Mouse (Mus musculus) forebrain, embryonic 14.5 days (tissue): ENCODE results near the gene Gm49383. TPM values are rescaled to one million over a fixed set of nuclear protein-coding genes. Genes with fewer than 3 reads are reported as not detected.
"Not testable (repeated sequence)": the region's sequence is repeated elsewhere in the genome, so short reads cannot be mapped to it uniquely, and the experiment has no call there.

ENCODE experiments used
- ATAC-seq: fragments of 200-750 bp; cut with Nextera tagmentation; 2 replicates; pipeline ENCODE4 v1.8.0; 2017; ENCODE audit warnings: mild to moderate bottlenecking, moderate library complexity
- DNase-seq: peaks from one replicate; pipeline ENCODE4 v3.0.0-alpha.2; 2015; ENCODE audit warnings: low spot score
- H3K27ac ChIP-seq: fragments of 300-500 bp; sonication (generic); 2 replicates; pipeline ENCODE4 v1.5.1; 2014; ENCODE audit warnings: low read depth, mild to moderate bottlenecking, control low read depth, low read length, moderate library complexity
- H3K27me3 ChIP-seq: fragments of 300-500 bp; sonication (generic); replicated peaks from 2 replicates; pipeline ENCODE4 v1.6.1; 2014; ENCODE audit warnings: low read length, control low read depth, mixed read lengths; ENCODE audit not compliant: control insufficient read depth, insufficient read depth
- H3K36me3 ChIP-seq: fragments of 300-500 bp; sonication (generic); 2 replicates; pipeline ENCODE4 v1.6.1; 2014; ENCODE audit warnings: low read length, control low read depth; ENCODE audit not compliant: control insufficient read depth, insufficient read depth
- H3K4me1 ChIP-seq: fragments of 300-500 bp; sonication (generic); 2 replicates; pipeline ENCODE4 v1.6.1; 2014; ENCODE audit warnings: antibody characterized with exemption, low read length, control low read depth; ENCODE audit not compliant: control insufficient read depth, insufficient read depth
- H3K4me2 ChIP-seq: fragments of 300-500 bp; sonication (generic); 2 replicates; pipeline ENCODE4 v1.6.1; 2014; ENCODE audit warnings: mild to moderate bottlenecking, control low read depth, low read length
- H3K4me3 ChIP-seq: fragments of 300-500 bp; sonication (generic); 2 replicates; pipeline ENCODE4 v1.5.1; 2014; ENCODE audit warnings: low read depth, low read length, control low read depth
- H3K9ac ChIP-seq: fragments of 300-500 bp; sonication (generic); 2 replicates; pipeline ENCODE4 v1.6.1; 2014; ENCODE audit warnings: mild to moderate bottlenecking, low read length, control low read depth, moderate library complexity
- H3K9me3 ChIP-seq: fragments of 300-500 bp; sonication (generic); replicated peaks from 2 replicates; pipeline ENCODE4 v1.6.1; 2016; ENCODE audit warnings: low read length, control low read depth, mixed read lengths; ENCODE audit not compliant: control insufficient read depth
- WGBS: fragments of 180-500 bp; shearing (Covaris S2); extraction: QIAGEN DNeasy Blood & Tissue Kit; methylation state at CpG from one replicate; pipeline ENCODE4 v1.1.7; 2014; 5-methylcytosine and 5-hydroxymethylcytosine counted together
- polyA plus RNA-seq: library from polyadenylated mRNA; unstranded; fragments of >200 nt; fragmentation: Nextera tagmentation; extraction: Ambion mirVana; gene quantifications from 2 replicates; pipeline ENCODE4 v1.2.1, GENCODE M21; 2014

Gene Gm49383
- polyA plus RNA-seq, 1 experiment from 2014 or later: 26.1 TPM

DNA sequence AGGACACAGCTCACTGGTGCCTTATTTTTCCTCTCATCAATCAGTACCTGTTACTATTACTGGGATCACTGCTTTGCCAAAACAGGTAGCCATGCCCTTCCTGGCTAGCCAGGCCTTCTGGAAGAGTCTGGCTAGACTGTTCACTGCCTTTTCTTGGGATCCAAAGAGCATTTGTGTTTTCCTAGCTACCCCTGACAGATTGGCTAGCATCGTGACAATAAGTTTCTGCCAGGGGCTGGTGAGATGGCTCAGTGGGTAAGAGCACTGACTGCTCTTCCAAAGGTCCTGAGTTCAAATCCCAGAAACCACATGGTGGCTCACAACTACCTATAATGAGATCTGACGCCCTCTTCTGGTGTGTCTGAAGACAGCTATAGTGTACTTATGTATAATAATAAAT lies 36.2 kb downstream of the Gm49383 start:
- not testable (repeated sequence) for H3K4me2 ChIP-seq, DNase-seq, ATAC-seq, H3K9me3 ChIP-seq, H3K27me3 ChIP-seq, H3K4me1 ChIP-seq, H3K4me3 ChIP-seq, H3K9ac ChIP-seq, H3K27ac ChIP-seq
- 83% methylated on average over 2 of the region's 2 CpGs for WGBS
- peaks cover 19% of the 10 kb centered on the region for H3K36me3 ChIP-seq

DNA sequence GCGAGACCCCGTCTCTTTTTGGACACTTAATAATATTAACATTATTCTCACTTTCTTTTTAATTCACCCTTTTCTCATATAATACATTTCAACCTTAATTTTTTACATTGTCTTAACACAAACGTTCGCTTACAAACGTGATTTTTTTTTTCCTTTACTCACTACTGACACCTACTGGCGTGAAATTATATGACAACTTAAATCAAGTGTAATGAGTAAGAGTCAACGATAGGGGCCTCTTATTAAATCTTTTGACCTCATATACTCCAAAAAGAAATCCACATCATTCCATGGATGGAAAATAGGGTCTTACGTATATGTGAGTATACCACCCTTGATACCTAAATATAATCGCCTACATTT lies 37.3 kb downstream of the Gm49383 start:
- ATAC-seq (0 out of 2 replicates have a peak, but pooled peaks have one; percentile 4), DNase-seq (peak; percentile 82)
- H3K4me1 ChIP-seq: peaks cover 5% of the 10 kb centered on the region
- peaks cover 21% of the 10 kb centered on the region for H3K36me3 ChIP-seq
- H3K9me3 ChIP-seq: no peaks in the 10 kb centered on the region
- no peak overlapping the region for H3K27ac ChIP-seq
- no peaks in the 10 kb centered on the region for H3K27me3 ChIP-seq
- WGBS: 4% methylated on average over 9 of the region's 9 CpGs
- peak overlapping the region; percentile 73; the same call in 1 of the 2 replicates for H3K4me3 ChIP-seq
- no peak overlapping the region for H3K4me2 ChIP-seq
- H3K9ac ChIP-seq: no peak overlapping the region

DNA sequence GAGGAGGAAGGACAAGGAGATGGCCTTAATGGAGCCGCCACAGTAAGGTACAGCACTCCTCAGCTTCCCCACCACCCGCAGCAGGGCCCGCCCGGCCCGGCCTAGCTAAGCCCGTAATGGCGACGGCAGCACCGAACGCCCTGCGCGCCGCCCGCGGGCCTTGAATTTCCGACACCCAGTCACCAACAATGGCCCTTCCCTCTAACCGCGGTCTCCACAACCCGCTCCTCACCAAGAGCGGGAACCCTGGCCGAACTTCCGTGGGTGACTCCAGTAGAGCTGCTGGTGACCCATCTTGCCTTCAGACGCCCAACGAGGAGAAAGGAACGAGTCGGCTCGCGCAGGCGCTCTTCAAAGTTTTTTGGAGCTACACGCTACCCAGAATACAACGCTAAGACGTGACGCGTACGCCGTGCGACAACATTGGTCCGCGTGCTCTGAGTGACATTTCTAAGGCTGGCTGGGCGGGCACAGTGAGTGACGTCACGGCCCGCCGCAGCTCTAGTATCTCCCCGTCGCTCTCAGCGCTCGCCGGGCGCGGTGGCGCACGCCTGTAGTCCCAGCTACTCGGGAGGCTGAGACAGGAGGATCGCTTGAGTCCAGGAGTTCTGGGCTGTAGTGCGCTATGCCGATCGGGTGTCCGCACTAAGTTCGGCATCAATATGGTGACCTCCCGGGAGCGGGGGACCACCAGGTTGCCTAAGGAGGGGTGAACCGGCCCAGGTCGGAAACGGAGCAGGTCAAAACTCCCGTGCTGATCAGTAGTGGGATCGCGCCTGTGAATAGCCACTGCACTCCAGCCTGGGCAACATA lies 37.9 kb downstream of the Gm49383 start, which contains the start of gene Rps29:
Gene Rps29, minus strand, starts transcription at position 422 of the 813 bp plus-strand sequence.
- H3K27ac ChIP-seq: peak within 1 kb of the TSS; percentile 88
- not testable (repeated sequence) for H3K4me1 ChIP-seq, H3K9me3 ChIP-seq, H3K27me3 ChIP-seq
- WGBS: under 1% methylated on average over 56 of the region's 68 CpGs
- H3K36me3 ChIP-seq: peaks cover 21% of the 10 kb centered on the region
- H3K4me3 ChIP-seq: peak within 1 kb of the TSS; percentile 73
- H3K4me2 ChIP-seq: peak within 1 kb of the TSS; percentile 75
- ATAC-seq (peak; percentile 99), DNase-seq (peak; percentile 100)
- peak within 1 kb of the TSS; percentile 91 for H3K9ac ChIP-seq

DNA sequence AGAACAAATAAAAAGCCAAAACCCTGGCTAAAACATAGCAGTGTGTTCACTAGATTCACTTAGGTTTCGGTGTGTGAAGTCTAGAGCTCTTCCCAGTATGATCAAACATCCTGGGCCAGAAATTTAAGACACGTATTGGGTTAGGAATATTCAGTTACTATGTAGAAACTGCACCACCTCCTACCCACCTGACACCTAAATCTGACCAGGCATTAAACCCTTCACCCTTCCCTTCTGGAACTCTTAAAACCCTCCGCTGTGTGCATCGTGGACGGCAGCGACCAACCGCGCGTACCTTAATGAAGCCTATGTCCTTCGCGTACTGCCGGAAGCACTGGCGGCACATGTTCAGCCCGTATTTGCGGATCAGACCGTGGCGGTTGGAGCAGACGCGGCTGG lies 38.5 kb downstream of the Gm49383 start:
- H3K27me3 ChIP-seq: no peaks in the 10 kb centered on the region
- 2% methylated on average over 19 of the region's 19 CpGs for WGBS

DNA sequence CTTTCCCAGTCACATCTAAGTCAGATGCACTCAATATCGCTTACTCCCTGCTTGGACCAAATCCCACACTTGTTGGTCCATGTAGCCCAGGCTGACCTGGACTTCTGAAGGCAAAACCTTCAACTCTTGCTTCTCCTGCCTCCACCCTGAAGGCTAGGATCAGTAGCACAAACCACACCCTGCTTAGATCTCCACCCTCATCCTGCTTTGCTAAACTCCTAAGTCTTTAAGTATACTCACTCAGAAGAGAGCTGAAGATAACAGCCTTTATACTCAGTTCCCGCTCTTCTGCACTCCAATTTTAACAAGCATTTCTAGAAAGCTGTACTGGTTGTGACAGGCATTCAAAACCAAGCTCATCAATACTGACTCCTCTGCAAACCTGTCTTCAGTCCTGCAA lies 39.8 kb downstream of the Gm49383 start:
- H3K9me3 ChIP-seq: no peaks in the 10 kb centered on the region
- 97% methylated on average over 2 of the region's 2 CpGs for WGBS
- peaks cover 5% of the 10 kb centered on the region for H3K4me1 ChIP-seq
- H3K36me3 ChIP-seq: peaks cover 21% of the 10 kb centered on the region
- no peak for ATAC-seq
- no peak for DNase-seq
- H3K27ac ChIP-seq: no peak overlapping the region
- H3K9ac ChIP-seq: no peak overlapping the region
- no peak overlapping the region for H3K4me3 ChIP-seq
- no peaks in the 10 kb centered on the region for H3K27me3 ChIP-seq
- peak overlapping the region; percentile 75; the same call in 1 of the 2 replicates for H3K4me2 ChIP-seq

More for the DNA sequence above, 38.5 kb downstream of the Gm49383 start:
- DNase-seq (peak; percentile 39), ATAC-seq (no peak)
- H3K9me3 ChIP-seq: no peaks in the 10 kb centered on the region
- peak overlapping the region; percentile 73 for H3K4me3 ChIP-seq
- peaks cover 5% of the 10 kb centered on the region for H3K4me1 ChIP-seq
- H3K27ac ChIP-seq: peak overlapping the region; percentile 88
- H3K9ac ChIP-seq: peak overlapping the region; percentile 91
- peak overlapping the region; percentile 75 for H3K4me2 ChIP-seq
- H3K36me3 ChIP-seq: peaks cover 21% of the 10 kb centered on the region

DNA sequence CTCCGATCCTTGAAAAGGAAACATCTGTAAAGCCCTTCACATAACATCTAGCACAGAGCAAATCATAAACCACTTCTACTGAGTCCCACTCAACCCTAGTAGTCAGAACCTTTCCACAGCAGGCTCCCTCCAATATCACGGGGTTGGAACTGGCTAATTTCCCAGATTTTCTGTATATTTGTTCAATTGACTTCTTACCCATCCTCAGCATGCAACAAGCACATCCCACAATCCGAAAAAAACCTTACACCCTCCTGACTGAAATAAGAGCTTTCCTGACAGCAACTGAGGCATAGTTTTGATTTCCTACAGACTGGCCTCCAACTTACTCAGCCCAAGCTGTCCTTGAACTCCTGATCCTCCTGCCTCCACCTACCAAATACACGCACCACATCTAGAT lies 40.5 kb downstream of the Gm49383 start:
- Histone ChIP-seq H3K4me1 (peaks cover 5% of the 10 kb centered on the region), H3K4me3 (no peak overlapping the region), H3K4me2 (no peak overlapping the region), H3K27ac (no peak overlapping the region), H3K9me3 (no peaks in the 10 kb centered on the region), H3K27me3 (no peaks in the 10 kb centered on the region), H3K9ac (no peak overlapping the region), H3K36me3 (peaks cover 21% of the 10 kb centered on the region)
- DNase-seq: no peak
- 84% methylated on average over 4 of the region's 4 CpGs for WGBS
- ATAC-seq: no peak

DNA sequence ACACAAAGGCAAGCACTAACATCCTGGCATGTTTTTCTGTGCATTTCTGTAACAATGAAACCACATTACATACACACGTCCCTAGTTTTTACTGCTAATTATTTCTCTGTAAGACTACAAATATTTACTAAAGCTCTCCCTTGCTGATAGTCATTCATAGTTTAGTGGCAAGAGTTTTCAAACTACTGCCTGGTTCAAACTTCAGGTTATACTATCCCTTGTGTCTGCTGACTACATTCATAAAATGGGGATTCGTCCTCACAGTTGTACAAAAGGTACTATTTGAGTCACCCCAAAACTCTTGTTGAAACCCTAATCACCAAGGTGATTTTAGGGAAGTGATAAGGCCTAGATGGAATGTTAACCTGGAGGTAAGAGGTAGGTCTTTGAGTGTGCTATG lies 41.0 kb downstream of the Gm49383 start:
- no peaks in the 10 kb centered on the region for H3K27me3 ChIP-seq
- H3K36me3 ChIP-seq: peaks cover 21% of the 10 kb centered on the region
- H3K4me1 ChIP-seq: peaks cover 5% of the 10 kb centered on the region
- H3K4me3 ChIP-seq: no peak overlapping the region
- H3K27ac ChIP-seq: no peak overlapping the region
- 86% methylated on average over 2 of the region's 2 CpGs for WGBS
- H3K9ac ChIP-seq: no peak overlapping the region
- no peaks in the 10 kb centered on the region for H3K9me3 ChIP-seq
- DNase-seq: no peak
- H3K4me2 ChIP-seq: no peak overlapping the region
- no peak for ATAC-seq

DNA sequence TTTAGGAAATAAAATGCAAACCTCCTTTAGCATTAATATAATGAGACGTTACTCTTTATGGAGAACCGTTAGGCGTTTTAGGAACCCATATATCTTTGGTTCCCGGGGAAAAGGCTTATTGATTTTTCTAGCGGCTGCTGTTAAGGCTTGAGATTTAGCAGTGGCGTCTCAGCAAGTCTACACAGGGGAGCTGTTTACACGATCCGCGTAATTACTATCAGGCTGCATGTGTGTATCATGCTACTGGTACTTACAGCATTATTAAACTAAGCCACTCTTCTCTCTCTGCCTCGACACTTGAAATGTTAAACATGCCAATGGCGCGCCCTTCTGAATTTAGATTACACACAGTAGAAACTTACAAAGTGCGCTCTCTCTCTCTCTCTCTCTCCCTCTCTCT lies 46.9 kb downstream of the Gm49383 start:
- ATAC-seq (no peak), DNase-seq (no peak)
- Histone ChIP-seq H3K36me3 (no peaks in the 10 kb centered on the region), H3K27ac (no peak overlapping the region), H3K4me1 (no peaks in the 10 kb centered on the region), H3K4me3 (no peak overlapping the region), H3K9ac (no peak overlapping the region), H3K9me3 (no peaks in the 10 kb centered on the region), H3K27me3 (no peaks in the 10 kb centered on the region), H3K4me2 (no peak overlapping the region)
- 89% methylated on average over 13 of the region's 13 CpGs for WGBS

DNA sequence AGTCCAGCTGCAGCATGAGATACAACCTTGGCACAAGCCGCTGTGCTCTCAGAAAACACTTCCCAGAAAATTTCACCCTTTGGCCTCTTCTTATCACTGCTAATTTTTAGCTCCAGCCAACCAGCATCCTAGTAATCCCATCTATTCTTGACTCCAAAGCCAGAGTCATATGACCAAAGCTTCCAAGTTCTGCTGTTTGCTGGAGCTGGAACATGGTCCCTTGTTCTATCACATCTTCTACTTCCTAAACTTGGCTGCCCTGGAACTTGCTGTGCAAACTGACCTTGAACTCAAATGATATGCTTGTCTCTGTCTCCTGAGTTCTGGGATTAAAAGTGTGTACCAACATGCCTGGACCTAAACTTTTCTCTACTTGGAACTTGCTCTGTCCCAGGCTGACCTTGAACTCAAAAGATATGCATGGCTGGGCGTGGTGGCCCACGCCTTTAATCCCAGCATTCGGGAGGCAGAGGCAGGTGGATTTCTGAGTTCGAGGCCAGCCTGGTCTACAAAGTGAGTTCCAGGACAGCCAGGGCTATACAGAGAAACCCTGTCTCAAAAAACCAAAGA lies 49.7 kb downstream of the Gm49383 start:
- Histone ChIP-seq H3K27ac (no peak overlapping the region), H3K9me3 (no peaks in the 10 kb centered on the region), H3K9ac (no peak overlapping the region), H3K4me3 (no peak overlapping the region), H3K36me3 (no peaks in the 10 kb centered on the region), H3K4me2 (no peak overlapping the region), H3K4me1 (no peaks in the 10 kb centered on the region), H3K27me3 (no peaks in the 10 kb centered on the region)
- WGBS: 93% methylated on average over 5 of the region's 5 CpGs
- ATAC-seq (no peak), DNase-seq (no peak)
